Mouse (Mus musculus) mesoderm, embryonic 11.5 days (tissue): ENCODE data around the gene Cnga2.

Source experiments
- DNase-seq: peaks from one replicate; pipeline ENCODE4 v3.0.0-alpha.2; 2012; ENCODE audit warnings: low read depth, low spot score

Cnga2 gene

GRCm38 (mm10) chrX:72047918-72048317 lies 56.3 kb downstream of the Cnga2 start:
- DNase-seq = no peak
